Mouse (Mus musculus) layer of hippocampus, postnatal 10 days (tissue): Measurements from ENCODE around the gene Hdc. TPM values are rescaled to one million over a fixed set of nuclear protein-coding genes. Genes with fewer than 3 reads are reported as not detected.

Experiments used
- DNase-seq, 2 experiments: peaks; one replicate each; pipeline ENCODE4 v3.0.0; 2021; ENCODE audit warnings: low spot score in 2 of 2
- total RNA-seq, 2 experiments: library from RNA; stranded (reverse); gene quantifications; 2 replicates each; pipeline ENCODE4 v1.2.3; 2021

Gene Hdc
- total RNA-seq, 2 experiments from 2014 or later, result 1.3 to 1.8 TPM

DNA sequence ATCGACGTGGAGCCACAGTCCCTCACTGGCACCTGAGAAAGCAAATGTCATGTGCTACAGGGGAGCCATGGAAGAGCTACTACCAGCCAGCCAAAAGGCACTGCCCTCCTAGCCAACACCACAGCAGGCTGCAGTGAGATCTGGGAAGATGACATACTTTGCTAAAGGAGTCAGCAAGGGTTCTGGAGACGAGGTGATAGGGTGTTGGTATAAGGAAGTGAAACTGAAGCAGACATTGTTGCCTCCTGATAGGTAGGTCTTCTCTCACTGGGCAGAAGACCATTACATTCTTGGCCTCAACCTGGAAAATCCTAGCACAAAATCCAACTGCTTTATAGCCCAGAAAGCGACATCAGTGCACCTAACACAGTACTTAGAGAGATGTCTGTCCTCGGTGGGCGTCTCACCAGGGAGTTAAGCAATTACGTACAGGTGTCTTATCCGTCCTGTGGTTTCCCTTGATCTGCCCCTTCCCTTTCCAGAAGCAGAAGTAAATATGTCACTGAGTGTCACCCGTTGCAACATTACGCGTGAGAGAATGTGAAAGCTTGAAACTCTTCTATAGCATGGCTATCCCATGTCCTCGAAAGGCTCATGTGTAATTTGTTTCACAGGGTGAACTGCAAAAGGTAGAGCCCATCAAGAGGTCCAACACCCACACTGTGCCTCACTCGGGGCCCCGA, 17.0 kb downstream of the Hdc start:
- no peak for DNase-seq

GRCm38 (mm10) chr2:126600533-126600932, 18.6 kb downstream of the Hdc start:
- DNase-seq, result no peak

DNA sequence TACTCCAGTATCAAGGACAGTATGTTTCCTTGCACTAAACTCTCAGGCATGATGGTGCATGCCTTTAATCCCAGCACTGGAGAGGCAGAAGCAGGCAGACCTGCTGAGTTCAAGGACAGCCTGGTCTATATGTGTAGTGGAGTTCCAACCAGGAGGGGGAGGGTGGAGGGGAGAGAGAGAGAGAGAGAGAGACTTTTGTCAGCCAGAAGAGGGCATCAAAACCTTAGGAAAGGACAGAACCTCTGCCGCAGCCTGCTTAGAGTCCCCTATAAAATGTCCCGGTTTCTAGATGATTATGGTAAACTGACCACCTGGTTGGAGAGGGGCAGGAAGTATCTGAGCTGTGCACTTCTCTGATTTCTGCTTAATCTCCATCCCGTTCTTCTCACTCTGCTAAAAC, 20.1 kb downstream of the Hdc start:
- DNase-seq, result no peak

DNA sequence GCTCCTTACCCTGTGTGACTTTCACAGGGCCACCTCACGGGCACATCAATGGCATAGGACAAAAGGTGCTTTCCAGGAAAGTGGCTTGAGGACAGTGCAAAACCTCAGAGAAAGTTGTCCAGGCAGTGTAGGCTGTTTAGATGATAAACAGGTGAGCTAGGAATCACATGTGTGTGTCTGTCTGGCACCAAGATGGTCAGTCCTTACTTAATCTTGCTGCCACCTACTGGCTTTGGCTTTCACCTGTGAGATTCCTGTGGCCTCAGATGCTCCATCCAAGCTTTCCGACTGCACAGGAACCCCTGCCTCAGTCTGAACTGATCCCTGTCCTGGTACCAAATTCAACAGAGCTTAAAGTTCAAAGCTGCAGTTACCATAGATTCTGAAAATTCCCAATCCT, 20.7 kb downstream of the Hdc start:
- no peak for DNase-seq

DNA sequence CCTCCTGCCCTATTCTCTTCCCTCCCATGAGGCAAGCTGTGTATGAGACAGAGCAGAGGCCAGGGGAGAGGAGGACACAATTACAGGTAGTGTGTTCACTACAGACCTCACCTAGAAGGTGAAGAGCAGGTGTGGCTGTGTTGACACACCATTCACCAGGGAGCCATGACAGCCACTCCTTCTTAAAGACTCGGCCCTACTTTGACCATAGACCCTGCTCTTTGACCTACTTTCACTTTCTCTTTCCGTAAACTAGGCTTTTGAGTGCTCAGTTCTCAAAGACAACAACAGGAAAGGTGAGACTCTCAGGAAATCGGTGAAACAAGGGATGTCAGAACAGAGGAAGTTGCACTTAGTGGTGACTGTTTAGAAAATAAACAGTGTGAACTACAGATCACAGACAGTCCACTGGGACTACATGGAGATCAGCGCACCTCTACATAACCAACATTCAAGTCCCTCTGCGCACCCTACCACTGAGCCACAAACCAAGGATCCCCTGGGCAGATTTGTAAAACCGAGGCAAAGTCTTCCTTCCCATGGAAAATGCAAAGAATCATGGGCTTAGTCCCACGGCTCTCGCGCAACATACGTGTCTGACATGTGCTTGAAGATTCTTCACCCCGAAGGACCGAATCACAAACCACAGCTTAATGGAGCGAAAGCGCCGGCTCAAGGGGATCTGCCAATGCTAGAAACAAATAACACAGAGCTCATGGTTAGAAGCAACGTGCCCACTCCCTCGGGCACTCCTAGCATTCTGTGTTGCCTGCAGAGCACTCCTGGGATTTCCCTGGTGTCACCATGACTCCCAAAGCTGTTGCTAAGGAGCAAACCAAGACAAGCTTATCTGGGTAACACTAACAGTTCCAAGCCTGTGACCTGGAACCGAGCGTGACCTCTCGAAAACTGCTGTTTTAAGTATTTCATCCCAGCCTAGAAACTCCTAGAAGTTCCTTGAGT, 21.5 kb downstream of the Hdc start:
- no peak for DNase-seq

DNA sequence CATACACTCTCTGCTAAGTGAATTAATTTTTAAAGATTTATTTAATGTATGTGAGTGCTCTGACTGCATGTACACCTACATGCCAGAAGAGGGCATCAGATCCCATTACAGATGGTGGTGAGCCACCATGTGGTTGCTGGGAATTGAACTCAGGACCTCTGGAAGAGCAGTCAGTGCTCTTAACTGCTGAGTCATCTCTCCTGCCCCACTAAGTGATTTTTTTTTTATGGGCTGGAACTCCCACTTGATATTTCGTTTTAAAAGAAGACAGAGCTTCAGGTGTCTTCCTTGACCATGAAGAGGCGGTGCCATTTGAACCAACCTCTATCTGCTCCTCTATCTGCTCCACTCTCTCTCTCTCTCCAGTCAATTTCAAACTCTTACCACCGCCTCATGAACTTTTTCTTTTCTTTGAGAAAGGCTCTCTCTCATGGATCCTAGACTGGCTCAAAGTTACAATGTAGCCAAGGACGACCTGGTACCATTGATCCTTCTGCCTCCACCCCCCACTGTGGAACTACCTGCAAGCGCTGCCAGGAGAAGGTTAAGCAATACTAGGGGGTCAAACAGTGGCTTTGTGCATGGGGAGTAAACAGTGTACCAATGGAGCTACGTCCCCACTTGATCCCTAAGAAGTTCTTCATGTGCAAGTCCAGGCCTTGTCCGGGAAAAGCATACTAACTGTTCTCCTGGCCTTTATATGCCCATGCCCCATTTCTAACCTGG, 22.6 kb downstream of the Hdc start:
- no peak for DNase-seq

GRCm38 (mm10) chr2:126593831-126594610, 25.1 kb downstream of the Hdc start:
- peak; percentile 71 to 79 for DNase-seq

GRCm38 (mm10) chr2:126591304-126591703, 27.8 kb downstream of the Hdc start:
- DNase-seq, result no peak

- DNase-seq, result no peak
Observed at GRCm38 (mm10) chr2:126587468-126587867, 31.6 kb downstream of the Hdc start.

GRCm38 (mm10) chr2:126584621-126585369, 34.3 kb downstream of the Hdc start:
- DNase-seq, result no peak

GRCm38 (mm10) chr2:126583960-126584359, 35.1 kb downstream of the Hdc start:
- no peak for DNase-seq

DNA sequence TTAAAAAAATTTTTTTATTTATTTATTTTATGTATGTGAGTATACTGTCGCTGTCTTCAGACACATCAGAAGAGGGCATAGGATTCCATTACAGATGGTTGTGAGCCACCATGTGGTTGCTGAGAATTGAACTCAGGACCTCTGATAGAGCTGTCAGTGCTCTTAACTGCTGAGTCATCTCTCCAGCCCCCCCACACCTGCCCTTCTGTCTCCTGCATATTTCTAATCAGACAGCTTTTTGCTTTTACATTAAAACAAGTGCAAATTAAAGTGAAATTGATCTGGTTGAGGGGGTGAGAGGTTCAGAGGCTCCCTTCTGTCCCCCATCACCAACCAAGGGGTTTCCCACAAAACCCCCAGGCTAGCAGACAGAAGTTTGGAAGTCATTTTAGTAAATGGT, 39.8 kb downstream of the Hdc start:
- DNase-seq, result no peak

DNA sequence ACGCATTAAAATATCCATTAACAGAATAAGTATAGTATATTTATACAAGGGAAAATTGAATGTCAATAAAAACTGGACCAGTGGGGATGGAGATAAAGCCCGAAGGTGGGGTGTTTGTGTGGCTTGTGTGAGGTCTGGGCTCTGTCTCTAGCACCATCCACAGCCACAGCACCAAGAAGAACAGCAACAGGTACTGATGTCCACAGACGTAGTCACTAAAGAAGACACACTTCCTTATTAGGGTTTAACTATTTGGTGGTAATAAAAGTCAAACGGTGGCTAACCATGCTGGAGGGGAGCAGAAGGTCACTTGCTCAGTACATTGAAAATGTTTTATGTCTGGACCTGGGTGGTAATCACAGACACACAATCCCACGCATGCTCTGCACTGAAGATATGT, 41.7 kb downstream of the Hdc start:
- no peak for DNase-seq

- no peak for DNase-seq
Observed at GRCm38 (mm10) chr2:126575391-126576176, 43.5 kb downstream of the Hdc start.

DNA sequence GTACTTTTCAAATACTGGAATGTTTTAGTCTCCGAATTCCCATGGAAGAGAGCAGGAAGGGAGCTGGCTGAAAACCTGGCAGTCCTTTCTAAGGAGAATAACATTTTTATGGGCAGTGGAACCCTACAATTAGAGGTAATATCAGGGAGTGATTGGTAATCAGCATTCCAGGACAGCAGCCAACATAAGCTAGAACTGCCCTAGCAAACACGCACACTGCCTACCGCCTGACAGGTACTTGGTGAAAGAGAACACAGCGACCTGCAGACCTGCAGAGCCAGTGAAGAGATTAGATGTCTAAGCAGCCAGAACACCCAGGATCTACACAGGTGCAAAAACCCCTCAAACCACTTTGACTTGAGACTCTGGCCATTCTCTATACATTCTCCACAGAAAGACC, 46.4 kb downstream of the Hdc start:
- no peak for DNase-seq

DNA sequence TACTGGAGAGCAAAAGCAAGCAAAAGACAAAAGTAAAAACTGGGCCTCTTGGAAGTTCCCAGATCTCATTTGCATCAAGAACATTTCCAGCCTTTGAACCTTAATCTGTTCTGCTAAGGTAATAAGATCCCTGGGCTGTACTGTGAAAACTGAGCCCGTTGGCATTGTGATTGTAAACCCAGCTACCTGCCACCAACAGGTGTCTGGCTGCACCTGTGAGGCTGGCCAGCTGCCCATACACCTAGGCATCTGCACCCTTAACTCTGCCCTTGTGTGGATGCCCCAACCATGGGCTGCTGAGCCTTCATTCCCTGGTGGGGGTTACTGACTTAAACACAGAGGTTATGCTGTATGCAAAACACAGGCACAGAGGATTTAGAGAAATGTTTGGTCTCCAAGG, 46.9 kb downstream of the Hdc start:
- DNase-seq, result no peak

- no peak for DNase-seq
Observed at GRCm38 (mm10) chr2:126563411-126564105, 55.5 kb downstream of the Hdc start.

DNA sequence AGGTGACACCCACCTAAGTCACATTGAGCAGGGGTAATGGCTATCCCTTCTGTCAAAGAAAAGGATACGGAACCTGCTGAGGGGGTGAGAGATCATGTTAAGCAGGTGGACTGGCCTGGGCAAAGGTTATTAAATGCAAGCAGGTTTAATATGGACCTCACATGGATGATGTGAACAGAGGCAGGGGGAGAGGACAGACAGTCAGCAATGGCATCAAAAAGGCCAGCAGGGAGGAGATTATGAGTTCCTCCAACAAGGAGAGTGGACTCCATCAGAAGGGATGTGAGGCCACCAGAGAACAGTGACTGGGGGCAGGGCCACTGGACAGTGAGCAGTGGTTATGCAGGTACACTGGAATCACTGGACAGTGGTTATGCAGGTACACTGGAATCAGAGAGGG, 59.0 kb downstream of the Hdc start:
- no peak for DNase-seq

- no peak for DNase-seq
Observed at GRCm38 (mm10) chr2:126555533-126555932, 63.6 kb downstream of the Hdc start.
